Mouse (Mus musculus): ENCODE measurements around the gene Arhgef19. TPM values are rescaled to one million over a fixed set of nuclear protein-coding genes. Genes with fewer than 3 reads are reported as not detected.

The Arhgef19 gene
- total RNA-seq (2017): not detected in 2 replicates

DNA sequence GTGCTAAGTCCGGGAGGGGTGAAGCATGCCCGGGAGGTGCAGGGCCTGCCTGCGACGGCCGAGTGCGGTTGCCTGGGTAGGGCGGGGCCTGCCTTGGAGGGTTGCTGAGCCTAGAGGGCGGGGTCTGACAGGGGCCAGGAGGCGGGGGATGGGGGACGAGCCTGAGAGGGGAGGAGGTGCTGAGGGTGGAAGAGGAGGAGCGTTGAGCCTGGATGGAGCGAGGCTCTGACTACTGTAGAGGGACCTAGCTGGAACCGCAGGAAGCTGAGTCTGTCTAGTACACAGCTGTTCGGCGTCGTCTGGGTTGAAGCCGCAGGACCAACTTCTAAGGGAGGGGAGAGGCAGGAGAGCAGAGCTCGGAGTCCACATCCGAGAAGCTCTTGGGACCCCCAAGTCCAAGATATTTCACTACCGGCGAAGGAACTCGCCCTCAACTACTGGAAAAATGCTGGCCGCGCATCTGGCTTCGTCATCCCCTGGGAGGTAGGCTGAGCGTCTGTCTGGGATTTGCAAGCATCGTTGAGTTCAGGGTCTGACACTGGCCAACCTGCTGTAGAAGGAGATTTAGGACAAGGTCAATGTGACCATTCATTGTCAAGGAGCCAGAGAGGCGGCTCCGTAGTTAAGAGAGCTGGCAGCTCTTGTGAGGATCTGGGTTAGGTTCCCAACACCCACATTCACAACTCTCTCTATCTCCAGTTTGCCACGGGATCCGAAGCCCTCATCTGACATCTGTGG is at the start of gene Arhgef19:
TSS of gene Arhgef19 (plus strand) at position 112 of the 738 bp plus-strand sequence.
- ATAC-seq (ENCODE audit: extremely low read depth, insufficient number of reproducible peaks, low FRiP score, poor library complexity, severe bottlenecking): peak; percentile 80

DNA sequence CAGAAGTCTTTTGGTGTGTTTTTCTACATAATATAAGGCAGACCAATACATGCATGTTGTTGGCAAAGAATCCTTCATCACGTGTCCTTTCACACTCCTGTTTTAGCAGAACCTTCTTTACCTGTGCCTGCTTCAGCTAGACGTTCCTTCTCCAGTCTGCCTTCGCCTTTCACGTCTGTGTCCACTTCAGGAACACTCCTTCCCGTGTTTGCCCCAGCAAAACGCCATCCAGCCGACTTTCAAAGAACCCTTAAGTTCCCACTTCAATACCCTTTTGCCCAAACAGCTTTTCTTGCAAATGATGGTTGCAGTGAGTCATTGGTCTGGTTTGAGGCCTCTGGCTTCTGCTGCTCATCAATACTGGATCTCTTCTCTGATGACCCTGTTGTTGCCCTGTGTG is 48.0 kb upstream of the Arhgef19 start:
- no peak for ATAC-seq (ENCODE audit: extremely low read depth, insufficient number of reproducible peaks, low FRiP score, poor library complexity, severe bottlenecking)

DNA sequence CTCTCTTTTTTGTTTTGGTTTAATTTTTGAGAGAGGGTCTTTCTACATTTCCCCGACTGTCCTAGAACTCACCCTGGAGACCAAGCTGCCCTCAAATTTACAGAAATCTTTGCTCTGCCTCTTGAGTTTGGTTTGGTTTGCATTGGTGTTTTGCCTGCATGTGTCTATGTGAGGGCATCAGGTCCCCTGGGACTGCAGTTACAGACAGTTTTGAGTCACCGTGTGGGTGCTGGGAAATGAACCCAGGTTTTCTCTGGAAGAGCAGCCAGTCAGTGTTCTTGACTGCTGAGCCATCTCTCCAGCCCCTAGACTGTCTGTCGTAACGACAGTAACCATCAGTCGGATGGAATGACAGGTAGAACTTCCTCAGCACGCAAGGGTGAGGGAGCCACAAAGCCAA is 44.7 kb upstream of the Arhgef19 start:
- ATAC-seq (ENCODE audit: extremely low read depth, insufficient number of reproducible peaks, low FRiP score, poor library complexity, severe bottlenecking): no peak

DNA sequence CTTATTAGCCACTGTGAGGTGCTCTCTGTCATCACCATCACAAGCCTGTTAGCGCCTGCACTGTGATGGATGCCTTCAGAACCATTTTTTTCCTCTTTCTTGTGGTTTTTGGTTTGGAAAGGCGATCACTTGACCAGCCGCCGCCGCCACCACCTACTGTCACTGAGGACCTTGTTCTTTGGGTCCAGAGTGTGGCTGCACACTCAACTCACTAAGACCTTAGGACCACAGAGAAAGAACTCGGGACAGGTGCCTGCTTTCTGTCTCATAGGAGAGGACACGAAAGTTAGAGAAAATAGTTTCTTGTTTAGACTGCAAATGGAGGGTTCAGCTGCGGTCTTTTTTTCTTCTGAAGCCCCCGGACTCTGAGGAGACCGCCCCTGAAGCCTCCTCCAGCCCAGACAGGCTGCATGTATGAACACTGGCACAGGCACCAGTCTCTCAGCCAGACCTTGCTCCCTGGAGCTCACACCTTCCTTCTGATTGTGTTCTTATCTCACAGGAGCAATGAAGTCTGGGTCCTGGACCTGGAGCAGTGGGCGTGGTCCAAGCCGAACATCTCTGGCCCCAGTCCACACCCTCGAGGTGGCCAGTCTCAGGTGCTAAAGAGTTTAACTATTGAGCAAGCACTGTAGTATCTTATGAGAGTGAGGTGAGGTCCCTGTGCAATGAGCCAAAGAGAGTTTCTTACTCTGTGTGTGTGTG is 42.2 kb upstream of the Arhgef19 start:
- ATAC-seq (ENCODE audit: extremely low read depth, insufficient number of reproducible peaks, low FRiP score, poor library complexity, severe bottlenecking): no peak

DNA sequence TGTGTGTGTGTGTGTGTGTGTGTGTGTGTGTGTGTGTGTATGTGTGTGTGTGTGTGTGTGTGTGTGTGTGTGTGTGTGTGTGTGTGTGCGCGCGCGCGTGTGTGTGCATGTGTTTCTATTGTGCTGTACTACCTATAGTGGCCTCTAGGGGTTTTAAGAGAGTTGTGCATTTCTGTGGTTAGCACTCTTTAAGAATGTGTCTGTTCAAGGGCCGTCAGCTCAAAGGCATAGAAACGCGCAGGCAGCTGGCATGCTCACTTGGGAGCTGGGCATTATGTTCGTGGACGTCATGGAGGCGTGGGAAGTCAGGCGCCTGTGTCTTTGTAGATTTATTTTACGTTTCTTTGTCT is 41.6 kb upstream of the Arhgef19 start:
- ATAC-seq (ENCODE audit: extremely low read depth, insufficient number of reproducible peaks, low FRiP score, poor library complexity, severe bottlenecking): no peak

DNA sequence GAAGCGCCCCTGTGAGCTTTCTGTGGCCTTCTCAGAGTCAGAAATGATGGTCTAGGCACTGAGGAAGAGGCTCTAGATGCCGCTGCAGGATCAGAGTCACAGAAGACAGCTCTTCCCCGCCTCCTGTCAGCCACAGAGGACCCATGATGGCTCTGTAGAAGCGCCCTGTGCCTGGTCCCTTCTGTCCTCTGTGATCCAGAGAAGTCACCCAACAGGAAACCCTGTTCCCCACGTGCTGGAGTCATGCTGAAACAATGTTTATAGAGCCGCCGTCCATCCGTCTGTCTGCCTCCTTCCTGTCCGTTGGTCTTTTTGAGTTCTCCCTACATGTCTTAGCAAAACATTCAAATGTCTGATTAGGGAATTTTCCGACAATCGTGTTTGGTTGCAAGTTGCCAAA is 38.4 kb upstream of the Arhgef19 start:
- ATAC-seq (ENCODE audit: extremely low read depth, insufficient number of reproducible peaks, low FRiP score, poor library complexity, severe bottlenecking): no peak

DNA sequence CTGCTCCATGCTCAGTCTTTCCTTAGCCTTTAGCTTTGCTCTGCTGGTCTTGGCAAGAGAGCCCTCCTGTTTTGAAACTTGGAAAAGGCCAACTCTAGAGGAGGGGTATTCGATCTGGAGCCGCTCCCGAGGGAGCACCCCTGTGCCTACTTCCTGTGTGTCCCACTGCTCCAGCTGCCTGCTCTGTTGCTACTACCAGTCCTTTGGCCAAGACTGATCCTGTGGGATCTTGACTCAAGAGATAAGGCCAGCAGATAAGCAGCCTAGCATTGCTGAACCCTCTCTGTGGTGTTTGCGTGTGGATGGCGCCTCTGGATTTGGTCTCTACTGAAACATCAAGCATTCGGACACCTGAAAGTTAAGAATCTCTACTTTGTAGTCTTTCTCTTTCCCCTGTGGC is 37.1 kb upstream of the Arhgef19 start:
- no peak for ATAC-seq (ENCODE audit: extremely low read depth, insufficient number of reproducible peaks, low FRiP score, poor library complexity, severe bottlenecking)

DNA sequence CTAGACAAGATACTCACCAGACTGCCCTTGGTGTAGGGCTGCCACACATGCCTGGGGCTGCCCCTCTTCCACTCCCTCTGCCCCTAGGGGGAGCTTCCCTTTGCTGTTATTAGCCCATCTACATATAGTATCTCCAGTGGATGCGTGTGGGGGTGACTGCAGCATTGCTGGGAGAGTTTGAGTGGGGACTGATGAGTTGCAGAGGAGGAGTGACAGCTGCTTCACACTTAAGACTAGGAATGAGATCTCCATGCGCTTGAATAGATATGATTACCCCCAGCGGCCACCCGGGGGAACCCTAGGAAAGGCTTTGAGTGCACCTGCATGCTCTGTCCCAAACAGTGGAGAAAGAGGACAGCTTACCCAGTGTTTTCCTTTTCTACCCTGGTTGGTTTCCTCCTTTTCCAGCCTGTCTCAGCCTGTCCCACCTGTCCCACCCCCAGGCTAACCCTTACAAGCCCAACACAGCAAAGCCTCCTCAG is 34.7 kb upstream of the Arhgef19 start:
- no peak for ATAC-seq (ENCODE audit: extremely low read depth, insufficient number of reproducible peaks, low FRiP score, poor library complexity, severe bottlenecking)

DNA sequence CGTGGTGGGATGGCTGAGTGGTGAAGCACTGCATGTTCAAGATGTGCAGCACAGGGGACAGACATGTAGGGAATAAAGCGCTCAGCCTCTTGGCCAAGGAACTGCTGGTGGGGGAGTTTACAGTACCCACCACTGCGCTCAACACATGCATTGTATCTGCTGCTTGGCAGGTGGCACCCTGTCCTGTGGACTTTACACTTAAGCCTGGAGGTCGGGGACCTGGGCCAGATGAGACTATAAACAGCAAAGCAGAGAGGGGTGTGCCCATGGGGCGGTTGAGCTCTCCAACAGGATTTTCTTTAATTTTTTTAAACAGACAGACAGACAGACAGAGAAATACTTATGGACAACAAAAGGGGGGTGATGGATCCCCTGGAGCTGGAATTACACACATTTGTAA is 32.2 kb upstream of the Arhgef19 start:
- no peak for ATAC-seq (ENCODE audit: extremely low read depth, insufficient number of reproducible peaks, low FRiP score, poor library complexity, severe bottlenecking)

DNA sequence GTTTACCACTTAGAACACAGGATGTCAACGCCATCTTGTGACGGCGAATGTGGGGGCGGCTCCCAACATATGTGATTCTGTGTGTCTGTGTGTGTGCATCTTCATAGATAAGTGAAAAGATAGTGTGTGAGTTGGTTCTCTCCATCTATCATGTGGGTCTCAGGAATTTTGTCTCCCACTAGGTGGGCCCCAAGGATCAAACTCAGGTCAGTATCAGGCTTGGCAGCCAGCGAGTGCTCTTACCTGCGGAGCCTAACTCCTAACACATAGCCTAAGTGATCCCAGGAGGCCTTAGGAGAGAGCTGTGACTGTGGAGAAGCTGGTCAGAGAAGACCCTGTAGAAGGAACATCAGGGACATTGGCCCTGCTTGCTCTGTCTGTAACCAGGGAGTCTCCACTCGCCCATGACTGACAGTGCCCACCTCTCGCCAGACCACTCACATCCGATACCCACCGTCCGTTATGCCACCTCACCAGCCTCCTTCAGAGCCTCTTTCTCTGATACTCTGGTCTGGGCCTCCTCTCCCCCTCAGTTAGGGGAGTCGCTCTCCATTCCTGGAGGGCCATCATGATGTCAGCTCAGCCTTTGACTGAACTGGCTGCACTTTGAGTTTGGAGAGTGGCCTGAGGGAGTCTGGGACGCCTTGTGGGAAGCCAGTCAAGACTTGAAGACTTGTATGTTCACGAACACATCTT is 28.6 kb upstream of the Arhgef19 start:
- ATAC-seq (ENCODE audit: extremely low read depth, insufficient number of reproducible peaks, low FRiP score, poor library complexity, severe bottlenecking): peak; percentile 45

DNA sequence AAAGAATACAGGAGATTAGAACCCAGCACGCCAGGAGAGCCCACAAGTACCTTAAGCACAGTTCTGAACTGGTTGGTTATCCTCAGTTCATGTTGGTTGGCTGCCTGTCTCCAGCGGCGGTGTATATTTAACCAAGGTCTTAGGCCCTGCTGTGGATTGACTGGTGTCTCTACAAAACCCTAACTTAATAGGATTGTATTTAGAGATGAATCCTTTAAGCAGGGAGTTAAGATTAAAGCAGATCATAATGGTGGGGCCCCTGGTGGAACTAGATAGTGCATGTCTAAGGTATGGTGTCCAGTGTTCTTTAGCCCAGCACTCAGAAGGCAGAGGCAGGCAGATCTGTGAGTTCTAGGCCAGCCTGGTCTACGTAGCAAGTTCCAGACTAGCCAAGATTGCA is 27.7 kb upstream of the Arhgef19 start:
- no peak for ATAC-seq (ENCODE audit: extremely low read depth, insufficient number of reproducible peaks, low FRiP score, poor library complexity, severe bottlenecking)

DNA sequence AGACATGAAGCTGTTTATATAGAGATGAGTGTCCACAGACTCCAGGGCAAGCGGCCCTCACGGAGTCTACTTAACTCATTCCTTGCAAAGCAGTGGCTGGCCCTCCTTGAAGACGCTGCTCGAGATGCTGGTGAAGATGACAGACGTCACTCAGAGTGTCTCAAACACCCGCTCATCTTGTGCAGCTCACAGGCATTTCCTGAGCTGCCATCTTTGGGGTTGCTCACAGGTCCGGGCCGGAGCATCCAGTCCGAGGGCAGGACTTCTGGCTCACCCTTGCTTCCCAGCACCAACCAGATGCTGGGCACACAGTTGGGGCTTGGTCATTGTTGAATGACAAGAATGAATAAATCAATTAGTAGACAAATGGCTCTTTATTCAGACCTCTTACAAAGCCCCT is 26.4 kb upstream of the Arhgef19 start:
- ATAC-seq (ENCODE audit: extremely low read depth, insufficient number of reproducible peaks, low FRiP score, poor library complexity, severe bottlenecking): no peak

DNA sequence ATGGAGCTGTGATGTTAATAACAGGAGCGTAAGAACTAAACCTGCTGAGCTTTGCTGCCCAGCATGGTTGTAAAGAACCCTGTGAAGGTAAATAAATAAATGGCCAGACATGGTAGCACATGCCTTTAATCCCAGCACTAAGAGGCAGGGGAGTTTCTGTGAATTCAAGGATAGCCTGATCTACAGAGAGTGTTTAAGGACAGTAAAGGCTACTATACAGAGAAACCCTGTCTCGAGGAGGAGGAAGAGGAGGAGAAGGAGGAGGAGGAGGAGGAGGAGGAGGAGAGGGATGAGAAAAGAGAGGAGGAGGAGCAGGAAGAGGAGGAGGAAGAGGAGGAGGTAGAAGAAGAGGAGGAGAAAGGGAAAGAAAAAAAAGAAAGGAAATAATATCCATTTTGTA is 26.0 kb upstream of the Arhgef19 start:
- ATAC-seq (ENCODE audit: extremely low read depth, insufficient number of reproducible peaks, low FRiP score, poor library complexity, severe bottlenecking): no peak

DNA sequence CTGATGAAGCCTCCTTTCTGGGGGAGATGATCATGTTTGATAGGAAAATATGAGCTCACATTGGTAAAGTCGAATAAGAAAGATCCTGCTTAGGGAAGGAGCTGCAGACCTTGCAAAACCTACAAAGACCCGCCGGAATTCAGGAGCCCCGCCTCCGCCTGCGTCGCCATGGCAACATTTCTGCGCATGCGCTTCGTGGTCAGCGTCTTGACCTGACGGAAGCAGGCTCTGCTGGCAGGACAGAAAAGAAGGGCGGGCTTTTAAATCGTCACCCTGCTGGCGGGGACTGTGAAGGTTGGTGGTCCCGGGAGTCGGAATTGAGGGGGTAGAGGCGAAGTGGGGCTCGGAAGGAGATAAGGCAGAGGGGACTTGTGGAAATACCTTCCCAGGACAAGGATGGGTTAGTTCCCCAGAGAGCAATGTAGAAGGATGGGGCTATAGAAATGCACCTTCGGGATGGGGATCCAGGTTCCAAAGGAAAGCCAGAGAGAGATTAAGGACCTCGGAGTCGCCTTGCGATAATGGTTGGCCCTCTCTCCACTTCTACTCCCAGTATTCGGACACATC is 25.4 kb upstream of the Arhgef19 start, which contains the start of gene Rsg1:
TSS of gene Rsg1 (plus strand) at position 187 of the 567 bp plus-strand sequence.
- peak; percentile 72 for ATAC-seq (ENCODE audit: extremely low read depth, insufficient number of reproducible peaks, low FRiP score, poor library complexity, severe bottlenecking)

DNA sequence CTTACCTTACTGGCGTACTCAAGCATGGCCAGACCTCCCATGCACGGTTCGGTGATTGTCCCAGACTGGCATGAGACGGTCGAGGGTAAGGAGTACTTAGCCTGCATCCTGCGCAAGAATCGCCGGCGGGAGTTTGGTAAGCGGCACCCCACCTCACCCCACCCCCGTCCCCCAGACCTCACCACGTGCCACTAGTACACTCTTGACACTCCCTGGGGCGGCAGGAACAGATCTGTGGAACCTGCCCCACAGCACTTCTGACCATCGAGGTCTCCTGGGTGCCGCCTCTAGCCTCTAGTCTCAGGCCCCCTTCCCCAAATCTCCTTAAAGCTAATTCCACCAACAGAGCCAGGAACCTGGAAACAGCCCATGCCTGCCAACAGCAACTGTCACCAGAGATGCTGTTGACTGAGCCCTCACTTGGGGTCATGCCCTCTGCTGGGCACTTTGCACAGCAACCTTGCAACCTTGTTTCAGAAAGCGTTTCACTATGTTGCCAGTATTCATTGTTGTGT is 24.9 kb upstream of the Arhgef19 start:
- peak; percentile 61 for ATAC-seq (ENCODE audit: extremely low read depth, insufficient number of reproducible peaks, low FRiP score, poor library complexity, severe bottlenecking)

DNA sequence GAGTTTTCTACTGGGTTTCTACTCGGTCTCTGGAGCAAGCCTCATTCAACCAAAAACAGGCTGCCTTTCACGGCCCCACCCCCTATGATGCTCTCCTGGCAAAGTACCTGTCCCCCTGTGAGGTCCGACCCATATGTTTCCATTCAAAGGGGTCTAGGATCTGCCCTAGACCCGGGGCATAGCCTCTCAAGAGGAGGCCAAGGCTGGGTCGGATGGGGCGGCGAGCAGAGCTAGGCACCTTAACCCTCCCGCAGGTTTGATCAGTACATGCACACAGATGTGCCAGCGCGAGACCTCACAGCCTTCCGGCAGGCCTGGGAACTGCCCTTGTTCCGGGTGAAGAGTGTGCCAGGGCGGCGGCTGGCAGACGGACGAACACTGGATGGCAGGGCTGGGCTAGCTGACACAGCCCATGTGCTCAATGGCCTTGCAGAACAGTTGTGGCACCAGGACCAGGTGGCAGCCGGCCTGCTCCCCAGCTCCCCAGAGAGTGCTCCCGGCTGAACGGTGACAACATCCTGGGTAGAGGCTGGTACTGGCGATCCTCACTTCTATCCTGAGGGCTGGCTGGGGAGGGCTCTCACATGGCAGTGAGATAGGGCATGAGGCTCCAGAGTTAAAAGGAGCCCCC is 19.6 kb upstream of the Arhgef19 start:
- ATAC-seq (ENCODE audit: extremely low read depth, insufficient number of reproducible peaks, low FRiP score, poor library complexity, severe bottlenecking): no peak

DNA sequence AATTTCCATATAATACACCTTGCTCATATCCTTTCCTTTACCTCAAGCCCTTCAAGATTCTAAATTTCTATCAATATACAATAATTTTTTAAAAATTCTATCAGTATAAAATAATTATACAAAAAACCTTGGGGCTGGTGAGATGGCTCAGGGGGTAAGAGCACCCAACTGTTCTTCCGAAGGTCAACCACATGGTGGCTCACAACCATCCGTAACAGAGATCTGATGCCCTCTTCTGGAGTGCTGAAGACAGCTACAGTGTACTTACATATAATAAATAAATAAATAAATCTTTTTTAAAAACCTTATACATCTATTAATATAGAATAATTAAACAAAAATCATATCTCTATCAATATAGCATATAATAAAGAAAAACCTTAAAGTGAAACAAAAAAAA is 17.5 kb upstream of the Arhgef19 start:
- no peak for ATAC-seq (ENCODE audit: extremely low read depth, insufficient number of reproducible peaks, low FRiP score, poor library complexity, severe bottlenecking)

DNA sequence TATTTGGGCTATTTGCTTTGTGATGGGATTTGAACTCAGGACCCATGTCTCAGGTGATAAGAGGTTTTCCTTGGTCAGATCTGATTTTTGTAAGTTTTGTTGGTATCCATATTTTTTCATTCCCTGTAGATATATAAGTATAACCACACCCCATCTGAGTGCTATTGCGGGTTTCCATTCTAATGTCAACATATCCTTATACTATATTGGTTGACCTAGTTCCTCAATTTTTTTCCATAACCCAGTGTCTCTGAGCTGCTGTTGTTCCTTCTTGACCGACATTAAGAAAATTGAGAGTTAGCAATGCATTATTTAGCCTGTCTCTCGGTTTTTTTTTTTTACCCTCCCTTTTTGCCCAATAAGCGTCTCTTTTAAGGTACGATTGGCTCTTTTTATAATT is 16.5 kb upstream of the Arhgef19 start:
- no peak for ATAC-seq (ENCODE audit: extremely low read depth, insufficient number of reproducible peaks, low FRiP score, poor library complexity, severe bottlenecking)

DNA sequence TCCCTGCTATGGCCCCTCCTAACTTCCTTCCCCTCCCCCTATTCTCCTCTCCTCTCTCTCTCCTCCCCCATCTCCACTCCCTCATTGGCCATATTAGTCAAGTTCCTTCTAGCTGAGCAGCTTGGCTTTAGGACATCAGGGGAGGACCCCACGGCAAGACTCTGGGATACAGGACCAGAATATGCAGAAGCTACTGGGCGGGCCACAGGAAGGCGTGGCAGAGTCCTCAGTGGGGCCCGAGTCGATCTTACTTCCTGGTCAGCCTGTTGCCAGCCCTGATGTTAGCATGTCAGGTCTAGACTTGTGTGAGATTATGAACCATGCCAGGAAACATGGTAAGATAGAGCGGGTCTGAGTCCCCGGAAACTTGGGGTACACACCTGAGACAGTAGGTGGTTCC is 10.6 kb upstream of the Arhgef19 start:
- ATAC-seq (ENCODE audit: extremely low read depth, insufficient number of reproducible peaks, low FRiP score, poor library complexity, severe bottlenecking): no peak
